Mouse (Mus musculus) liver, embryonic 14.5 days (tissue): ENCODE measurements around the gene Itpk1. TPM values are rescaled to one million over a fixed set of nuclear protein-coding genes. Genes with fewer than 3 reads are reported as not detected.

Experiments
- ATAC-seq: fragments of 200-750 bp; cut with Nextera tagmentation; 2 replicates; pipeline ENCODE4 v1.8.0; 2017; ENCODE audit warnings: moderate number of reproducible peaks, mild to moderate bottlenecking, moderate library complexity; ENCODE audit not compliant: insufficient read depth
- DNase-seq, 3 experiments: peaks; one replicate each; pipeline ENCODE4 v3.0.0-alpha.2; 2012 to 2013; ENCODE audit warnings: low read depth in 3 of 3, low spot score in 3 of 3
- H3K27ac ChIP-seq: fragments of 300-500 bp; sonication (generic); 2 replicates; pipeline ENCODE4 v1.5.1; 2014; ENCODE audit warnings: moderate library complexity, mild to moderate bottlenecking, control low read depth, inconsistent platforms
- H3K27me3 ChIP-seq: fragments of 300-500 bp; sonication (generic); 2 replicates; pipeline ENCODE4 v1.6.1; 2014; ENCODE audit warnings: mild to moderate bottlenecking, low read length, moderate library complexity; ENCODE audit not compliant: control insufficient read depth, insufficient read depth
- H3K36me3 ChIP-seq: fragments of 300-500 bp; sonication (generic); replicated peaks from 2 replicates; pipeline ENCODE4 v1.6.1; 2014; ENCODE audit warnings: low read depth; ENCODE audit not compliant: control insufficient read depth, insufficient read depth
- H3K4me1 ChIP-seq, 2 experiments: fragments of 200-500 bp in 1 of 2; fragments of 300-500 bp in 1 of 2; sonication (generic) in 1 of 2; replicated peaks; 2 replicates each; pipeline ENCODE4 v1.6.1; 2012 to 2014; ENCODE audit warnings: antibody characterized with exemption in 1 of 2, inconsistent platforms in 1 of 2, low read length in 1 of 2; ENCODE audit not compliant: control insufficient read depth in 2 of 2, insufficient read depth in 2 of 2
- H3K4me2 ChIP-seq: fragments of 300-500 bp; sonication (generic); 2 replicates; pipeline ENCODE4 v1.6.1; 2014; ENCODE audit warnings: low read depth, mild to moderate bottlenecking, control low read depth, moderate library complexity
- H3K4me3 ChIP-seq, 2 experiments: fragments of 200-500 bp in 1 of 2; fragments of 300-500 bp in 1 of 2; sonication (generic) in 1 of 2; 2 replicates each; pipeline ENCODE4 v1.5.1; 2012 to 2014; ENCODE audit warnings: low read depth in 2 of 2, low read length in 2 of 2, mild to moderate bottlenecking in 2 of 2, control low read depth in 1 of 2, inconsistent platforms in 1 of 2, moderate library complexity in 1 of 2; ENCODE audit not compliant: insufficient read depth in 1 of 2
- H3K9ac ChIP-seq: fragments of 300-500 bp; sonication (generic); replicated peaks from 2 replicates; pipeline ENCODE4 v1.6.1; 2014; ENCODE audit warnings: mild to moderate bottlenecking, control low read depth, moderate library complexity
- H3K9me3 ChIP-seq: fragments of 300-500 bp; sonication (generic); 2 replicates; pipeline ENCODE4 v1.6.1; 2016; ENCODE audit warnings: low read length, mixed read lengths; ENCODE audit not compliant: control insufficient read depth
- CTCF ChIP-seq: IDR thresholded peaks from 2 replicates; pipeline ENCODE4 v1.5.1; 2016; ENCODE audit warnings: antibody characterized with exemption, low read depth, control low read depth
- EP300 ChIP-seq: IDR thresholded peaks from 2 replicates; pipeline ENCODE4 v1.6.1; 2016; ENCODE audit warnings: antibody characterized with exemption, low read depth
- WGBS: fragments of 180-500 bp; shearing (Covaris S2); extraction: QIAGEN DNeasy Blood & Tissue Kit; methylation state at CpG from one replicate; pipeline ENCODE4 v1.1.7; 2014; ENCODE audit not compliant: insufficient replicate concordance; 5-methylcytosine and 5-hydroxymethylcytosine counted together
- polyA plus RNA-seq, 2 experiments: library from polyadenylated mRNA; depleted of rRNA in 1 of 2; stranded (reverse) in 1 of 2; unstranded in 1 of 2; fragments of >200 nt; fragmentation: Nextera tagmentation in 1 of 2; extraction: Ambion mirVana in 1 of 2; gene quantifications; 2 replicates each; pipeline versions ENCODE4 v1.2.1 to v1.2.3; 2012 to 2014

The Itpk1 gene
- polyA plus RNA-seq, 2 experiments, result 2.3 to 2.4 TPM

DNA sequence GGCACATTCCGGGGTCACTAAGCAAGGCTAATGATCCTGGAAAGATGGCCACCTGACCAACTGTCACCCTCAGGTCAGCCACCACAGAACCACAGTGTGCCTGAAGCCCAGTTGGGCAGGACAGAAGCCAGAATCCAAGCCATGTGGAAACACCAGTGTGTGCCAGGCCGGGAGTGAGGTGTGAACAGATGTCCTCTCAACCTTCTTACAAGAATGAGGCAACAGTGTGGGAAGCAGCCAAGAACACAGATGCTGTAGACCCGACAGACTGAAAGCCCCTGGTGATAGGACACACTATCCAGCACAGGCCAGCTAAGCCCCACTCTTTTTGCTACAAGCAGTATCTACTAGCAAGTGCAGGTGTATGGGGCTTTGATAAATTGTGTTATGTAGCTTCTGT, 119.3 kb downstream of the Itpk1 start:
- DNase-seq (no peak), ATAC-seq (no peak)
- TF ChIP-seq CTCF (no peak), EP300 (no peak)
- H3K27me3 ChIP-seq, result no peaks in the 10 kb centered on the region
- H3K4me2 ChIP-seq, result no peak overlapping the region
- WGBS, result 58% methylated on average over 3 of the region's 3 CpGs
- no peak overlapping the region for H3K9ac ChIP-seq
- H3K4me1 ChIP-seq, result no peaks in the 10 kb centered on the region
- H3K4me3 ChIP-seq, result no peak overlapping the region
- H3K36me3 ChIP-seq, result no peaks in the 10 kb centered on the region
- no peaks in the 10 kb centered on the region for H3K9me3 ChIP-seq
- H3K27ac ChIP-seq, result no peak overlapping the region

DNA sequence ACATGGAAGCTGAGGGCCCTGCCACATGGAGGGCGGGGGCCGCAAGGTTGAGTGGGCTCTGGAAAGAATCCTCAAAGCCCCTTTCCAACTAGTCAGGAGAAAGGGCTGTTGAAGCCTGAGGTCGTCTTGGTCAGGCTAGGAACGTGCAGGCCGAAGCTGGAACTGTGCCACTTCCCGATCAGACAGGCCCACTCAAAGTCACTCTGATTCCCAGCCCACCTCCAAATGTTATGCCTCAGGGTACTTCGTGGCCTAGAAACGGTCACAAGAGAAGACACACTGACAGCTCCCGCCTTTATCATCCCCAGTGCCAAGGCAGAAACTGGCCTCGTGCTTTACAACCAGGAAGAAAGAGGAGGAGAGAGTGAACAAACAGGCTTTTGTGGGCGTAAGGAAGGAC, 122.3 kb downstream of the Itpk1 start:
- TF ChIP-seq EP300 (no peak), CTCF (no peak)
- Histone ChIP-seq H3K4me3 (no peak overlapping the region), H3K4me2 (no peak overlapping the region), H3K27ac (no peak overlapping the region), H3K36me3 (no peaks in the 10 kb centered on the region), H3K4me1 (no peaks in the 10 kb centered on the region), H3K9ac (no peak overlapping the region), H3K9me3 (no peaks in the 10 kb centered on the region), H3K27me3 (no peaks in the 10 kb centered on the region)
- WGBS, result 69% methylated on average over 11 of the region's 11 CpGs
- ATAC-seq (no peak), DNase-seq (no peak)

DNA sequence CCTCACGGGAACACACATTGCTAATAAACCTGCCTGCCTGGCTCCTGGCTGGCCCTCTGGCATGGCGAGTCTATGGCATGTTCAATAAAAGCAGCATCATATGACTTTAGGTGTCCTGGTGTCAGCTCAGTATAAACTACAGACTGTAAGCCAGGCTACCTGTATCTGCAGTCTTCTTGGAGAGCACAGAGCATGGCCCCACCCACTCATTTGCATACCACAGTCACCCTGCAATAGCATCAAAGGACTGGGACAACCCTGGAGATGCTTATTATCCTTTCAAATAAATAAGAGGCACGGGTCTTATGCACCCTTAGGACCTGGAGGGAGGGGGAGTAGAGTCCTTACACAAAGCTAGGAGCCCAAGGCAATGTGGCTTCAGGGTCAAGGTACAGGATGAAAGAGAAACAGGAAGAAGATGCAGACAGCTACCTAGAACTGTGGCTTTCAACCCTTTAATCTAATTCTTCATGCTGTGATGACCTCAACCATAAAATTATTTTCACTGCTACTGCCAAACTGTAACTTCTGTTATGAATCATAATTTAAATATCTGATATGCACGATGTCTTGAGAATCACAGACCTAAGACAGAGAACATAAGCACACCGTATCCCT, 123.0 kb downstream of the Itpk1 start:
- H3K9ac ChIP-seq, result no peak overlapping the region
- H3K36me3 ChIP-seq, result no peaks in the 10 kb centered on the region
- DNase-seq, result no peak
- no peaks in the 10 kb centered on the region for H3K27me3 ChIP-seq
- TF ChIP-seq EP300 (no peak), CTCF (no peak)
- H3K4me1 ChIP-seq, result no peaks in the 10 kb centered on the region
- no peak overlapping the region for H3K4me3 ChIP-seq
- WGBS, result 57% methylated on average over 5 of the region's 5 CpGs
- no peak overlapping the region for H3K27ac ChIP-seq
- no peak for ATAC-seq
- no peaks in the 10 kb centered on the region for H3K9me3 ChIP-seq
- H3K4me2 ChIP-seq, result no peak overlapping the region

DNA sequence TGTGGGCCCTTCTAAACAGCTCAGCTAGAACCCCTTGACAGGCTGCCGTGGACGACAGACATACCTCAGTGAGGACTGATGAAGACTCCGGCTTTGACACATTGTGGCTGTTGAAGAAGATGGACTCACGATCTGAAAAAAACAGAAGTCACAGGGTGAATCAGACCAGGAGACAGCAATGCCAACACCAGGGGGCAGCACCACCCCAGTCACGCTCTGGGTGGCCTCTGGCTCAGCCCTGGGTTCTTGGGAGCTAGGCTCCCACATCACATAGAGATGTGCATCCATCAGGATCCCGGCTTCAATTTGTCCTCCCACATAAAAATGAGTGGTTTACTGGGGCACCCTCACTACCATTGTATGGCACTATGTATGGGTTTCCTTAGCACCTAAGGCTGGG, 125.7 kb downstream of the Itpk1 start:
- peak; percentile 87 for TF ChIP-seq CTCF
- no peak for TF ChIP-seq EP300
- Histone ChIP-seq H3K4me1 (no peaks in the 10 kb centered on the region), H3K9ac (no peak overlapping the region), H3K4me2 (no peak overlapping the region), H3K4me3 (no peak overlapping the region), H3K27me3 (no peaks in the 10 kb centered on the region), H3K27ac (no peak overlapping the region), H3K36me3 (no peaks in the 10 kb centered on the region), H3K9me3 (no peaks in the 10 kb centered on the region)
- 0 out of 2 replicates have a peak, but pooled peaks have one; percentile 17 for ATAC-seq
- 48% methylated on average over 6 of the region's 6 CpGs for WGBS
- no peak for DNase-seq

DNA sequence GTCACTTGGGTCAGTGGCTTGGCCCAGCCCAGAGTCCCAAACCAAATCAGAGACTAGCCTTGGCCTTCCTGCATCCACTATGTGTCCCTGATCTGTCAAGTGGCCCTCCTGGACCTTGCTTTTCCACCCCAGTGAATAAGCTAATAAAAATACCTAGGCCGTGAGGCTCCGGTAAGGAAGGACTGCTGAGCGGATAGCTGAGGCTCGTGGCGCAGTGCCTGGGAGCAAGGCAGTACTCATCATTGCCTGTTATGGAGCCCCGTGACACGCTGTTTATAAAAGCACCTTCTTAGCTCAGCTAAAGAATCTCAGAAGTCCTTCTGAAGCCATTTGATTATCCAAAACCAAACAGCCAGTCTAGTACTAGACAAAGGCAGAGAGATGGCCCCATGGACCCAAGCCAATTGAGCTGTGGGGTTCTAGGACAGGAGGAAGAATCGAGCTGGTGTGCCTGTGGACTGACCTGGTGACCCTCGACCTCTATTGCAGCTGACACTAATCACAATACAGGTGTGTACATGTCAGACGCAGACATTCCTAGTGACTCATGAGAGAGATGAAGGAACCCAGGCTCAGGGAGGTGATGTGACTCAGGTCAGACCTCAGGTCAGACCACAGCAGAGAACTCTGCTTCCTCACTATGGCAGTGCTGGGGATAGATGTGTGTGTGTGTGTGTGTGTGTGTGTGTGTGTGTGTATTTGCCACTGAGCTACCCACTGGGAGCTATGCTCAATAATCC, 127.9 kb downstream of the Itpk1 start:
- TF ChIP-seq CTCF, result no peak
- TF ChIP-seq EP300, result no peak
- no peak for ATAC-seq

More for the DNA sequence above, 127.9 kb downstream of the Itpk1 start:
- no peaks in the 10 kb centered on the region for H3K4me1 ChIP-seq
- no peaks in the 10 kb centered on the region for H3K9me3 ChIP-seq
- H3K36me3 ChIP-seq, result no peaks in the 10 kb centered on the region
- H3K4me3 ChIP-seq, result no peak overlapping the region
- no peaks in the 10 kb centered on the region for H3K27me3 ChIP-seq
- no peak for DNase-seq
- H3K27ac ChIP-seq, result no peak overlapping the region
- H3K9ac ChIP-seq, result no peak overlapping the region
- no peak overlapping the region for H3K4me2 ChIP-seq
- 77% methylated on average over 10 of the region's 10 CpGs for WGBS
